Mouse (Mus musculus) adrenal gland, postnatal 14 days (tissue): Measurements from ENCODE around the gene Helq. TPM values are rescaled to one million over a fixed set of nuclear protein-coding genes. Genes with fewer than 3 reads are reported as not detected.
A peak's percentile ranks its signal among the peaks of the same experiment; 100 is the strongest.

Experiments
- DNase-seq: peaks from one replicate; pipeline ENCODE4 v3.0.0; 2021; ENCODE audit warnings: mixed read lengths
- long read RNA-seq, 2 experiments: library from polyadenylated mRNA; stranded (forward); transcript quantifications; one replicate each; pipeline ENCODE4 v2.0.0; 2021
- total RNA-seq: library from RNA; stranded (reverse); gene quantifications from 2 replicates; pipeline ENCODE4 v1.2.3, GENCODE M21; 2021

Helq gene
- 6.6 and 8.6 TPM in 2 replicates for total RNA-seq
- long read RNA-seq, experiment 1, partial matches to known transcripts = 0 of 5 reads
- long read RNA-seq, experiment 1, other reads (novel, unspliced or antisense) = 3 of 5 reads
- long read RNA-seq, experiment 2, partial matches to known transcripts = 0 of 4 reads
- long read RNA-seq, experiment 2, other reads (novel, unspliced or antisense) = 1 of 4 reads

DNA sequence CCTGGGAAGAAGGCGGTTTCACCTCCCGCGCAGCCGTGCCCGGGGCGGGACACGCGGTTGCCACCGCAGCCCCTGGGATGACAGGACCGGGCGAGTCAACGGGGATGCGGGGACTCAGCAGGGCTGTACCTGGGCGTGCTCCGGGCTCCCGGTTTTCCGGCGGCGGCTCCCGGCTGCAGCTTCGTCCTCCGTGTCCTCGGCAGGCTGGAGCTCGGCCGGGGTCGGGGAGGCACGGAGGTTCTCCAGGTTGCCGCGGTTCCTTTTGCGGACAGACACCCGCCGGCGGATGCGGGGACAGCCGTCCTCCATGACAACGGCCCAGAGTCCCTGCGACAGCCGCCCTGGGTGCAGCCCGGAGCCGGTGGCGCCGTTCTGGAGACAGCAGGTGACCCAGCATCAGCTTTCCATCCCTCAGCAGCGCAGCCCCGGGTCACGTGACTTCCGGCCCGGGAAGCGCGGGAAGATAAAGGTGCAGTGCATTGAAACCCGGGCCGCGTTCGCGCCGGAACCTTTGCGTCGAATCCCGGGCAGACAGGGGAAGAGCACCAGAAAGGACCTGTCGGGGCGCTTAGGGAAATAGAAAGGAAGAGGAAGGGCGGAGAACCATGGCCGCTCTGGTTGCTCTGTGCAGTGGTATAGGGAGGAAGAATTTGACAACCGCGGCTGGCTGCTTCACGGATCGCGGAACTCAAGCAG is at the start of gene Helq, which contains the start of gene Mrps18c:
Gene Helq, minus strand, starts transcription at position 434 of the 696 bp plus-strand sequence.
Gene Mrps18c, plus strand, starts transcription at position 463 of the 696 bp plus-strand sequence.
- peak; percentile 95 for DNase-seq

DNA sequence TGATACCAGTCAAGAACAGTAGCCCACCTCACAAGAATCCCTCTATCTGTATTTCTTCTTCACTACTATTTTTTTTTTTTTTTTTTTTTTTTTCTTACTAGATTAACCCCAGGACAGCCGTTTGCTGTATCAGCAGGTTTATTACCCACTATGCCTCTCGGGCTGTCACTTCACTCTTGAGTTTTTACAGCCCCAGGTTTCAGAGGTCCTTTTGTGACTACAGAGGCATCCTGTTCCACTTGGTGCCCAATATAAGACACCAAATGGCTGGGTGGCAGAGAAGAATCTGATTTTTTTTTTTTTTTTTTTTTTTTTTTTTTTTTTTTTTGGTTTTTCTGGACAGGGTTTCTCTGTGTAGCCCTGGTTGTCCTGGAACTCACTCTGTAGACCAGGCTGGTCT is 48.7 kb upstream of the Helq start:
- DNase-seq = no peak

DNA sequence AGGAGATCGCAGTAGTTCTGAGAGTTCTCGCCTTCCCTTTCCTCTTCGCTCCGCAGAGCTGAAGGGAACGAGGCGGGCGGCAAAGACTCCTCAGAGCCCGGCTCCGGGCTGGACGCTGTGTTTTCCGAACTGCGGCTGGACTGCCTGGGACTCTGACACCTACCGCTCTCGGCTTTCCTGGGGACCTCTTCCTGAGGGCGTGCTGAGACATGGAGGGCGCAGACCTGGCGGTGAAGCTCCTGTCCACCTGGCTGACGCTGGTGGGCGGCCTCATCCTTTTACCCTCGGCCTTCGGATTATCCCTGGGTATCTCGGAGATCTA is 48.2 kb upstream of the Helq start:
- DNase-seq = no peak

DNA sequence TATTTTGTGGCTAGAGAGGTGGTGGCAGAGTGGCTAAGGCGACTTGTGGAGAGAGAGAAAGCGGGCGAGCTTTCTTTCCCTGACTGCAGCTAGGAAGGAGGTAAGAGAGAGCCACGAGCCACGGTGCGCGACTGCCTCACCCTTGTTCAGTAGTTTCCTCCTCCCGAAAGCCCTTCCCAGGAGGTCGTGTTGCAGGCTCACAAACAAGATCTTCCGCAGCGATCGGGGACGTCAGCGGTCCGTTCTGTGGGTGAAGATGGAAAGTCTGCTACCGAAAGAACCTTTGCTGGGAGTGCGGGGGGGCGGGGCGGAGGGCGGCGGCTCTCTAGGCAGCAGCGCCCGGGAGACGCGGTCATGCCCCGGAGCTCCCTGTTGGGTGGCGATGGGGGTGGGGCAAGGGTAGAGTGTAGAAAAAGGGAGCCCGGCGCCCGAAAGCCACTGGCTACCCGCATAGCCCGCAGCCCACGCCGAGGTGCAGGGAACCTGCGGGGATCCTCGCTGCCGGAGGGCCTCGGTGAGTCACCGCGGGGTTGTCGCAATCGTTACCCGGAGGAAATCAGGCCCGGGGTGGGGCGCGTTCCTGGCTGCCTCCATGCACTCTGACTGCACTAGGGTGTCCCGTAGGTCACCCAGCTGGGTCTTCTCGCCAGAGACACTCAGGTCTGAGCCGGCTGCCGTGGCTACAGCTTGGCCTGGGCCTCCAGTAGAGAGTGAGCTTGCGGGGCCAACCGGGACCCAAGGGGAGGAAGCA is 47.6 kb upstream of the Helq start:
- peak; percentile 88 for DNase-seq

DNA sequence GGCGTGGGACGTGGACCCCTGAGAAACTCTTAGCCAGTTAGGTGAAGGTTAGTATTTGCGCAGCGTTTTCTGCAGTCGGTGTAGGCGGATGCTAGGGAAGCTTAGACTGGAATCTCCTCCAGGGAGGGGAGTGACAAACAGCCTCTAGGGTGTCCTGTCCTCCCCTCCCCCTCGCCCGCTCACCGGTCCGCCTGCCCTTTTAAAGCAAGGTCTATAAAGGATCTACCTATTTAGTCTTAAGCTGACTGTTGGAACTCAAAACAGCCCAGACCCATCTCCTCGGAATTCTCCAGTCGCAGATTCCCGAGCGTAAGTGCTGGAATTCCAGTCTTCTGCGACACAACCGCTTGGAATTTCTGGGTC is 47.1 kb upstream of the Helq start, which contains the start of gene Gpat3:
Gene Gpat3, plus strand, starts transcription at position 229 of the 363 bp plus-strand sequence.
- peak; percentile 65 for DNase-seq

DNA sequence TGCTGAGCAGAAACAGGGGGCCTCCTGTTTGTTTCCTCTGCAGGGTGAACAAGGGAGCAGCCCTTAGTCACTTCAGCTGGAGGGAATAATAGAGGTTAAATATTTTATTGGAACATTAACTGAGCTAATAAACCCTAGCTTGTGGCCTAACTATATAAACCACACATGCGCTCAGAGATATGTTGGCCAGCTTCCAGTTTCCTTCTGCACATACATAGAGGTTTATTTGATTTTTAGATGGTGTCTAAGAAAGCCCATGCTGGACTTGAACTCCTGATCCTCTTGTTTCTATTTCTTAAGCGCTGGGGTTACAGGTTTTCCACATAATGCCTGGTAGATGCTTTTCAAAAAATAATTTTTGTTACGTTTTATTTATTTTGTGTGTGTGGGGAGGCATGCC is 46.1 kb upstream of the Helq start:
- no peak for DNase-seq

DNA sequence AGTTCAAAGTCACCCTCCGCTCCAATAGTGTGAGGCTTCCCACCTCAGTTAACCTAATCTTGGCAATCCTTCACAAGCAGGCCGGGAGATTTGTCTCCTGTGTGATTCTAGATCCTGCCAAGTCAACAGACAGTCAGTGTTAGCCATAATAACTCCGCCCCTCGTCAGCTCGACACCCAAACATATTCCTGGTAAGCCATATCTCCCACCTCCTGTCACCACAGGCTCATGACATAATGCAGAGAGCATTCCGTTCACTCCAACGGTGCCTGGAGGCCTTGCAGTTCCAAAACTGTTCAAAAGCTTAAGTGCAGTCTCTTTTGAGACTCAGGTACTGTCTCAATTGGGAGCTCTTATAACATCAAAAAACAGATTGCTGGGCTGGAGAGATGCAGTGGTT is 39.5 kb upstream of the Helq start:
- DNase-seq = no peak

DNA sequence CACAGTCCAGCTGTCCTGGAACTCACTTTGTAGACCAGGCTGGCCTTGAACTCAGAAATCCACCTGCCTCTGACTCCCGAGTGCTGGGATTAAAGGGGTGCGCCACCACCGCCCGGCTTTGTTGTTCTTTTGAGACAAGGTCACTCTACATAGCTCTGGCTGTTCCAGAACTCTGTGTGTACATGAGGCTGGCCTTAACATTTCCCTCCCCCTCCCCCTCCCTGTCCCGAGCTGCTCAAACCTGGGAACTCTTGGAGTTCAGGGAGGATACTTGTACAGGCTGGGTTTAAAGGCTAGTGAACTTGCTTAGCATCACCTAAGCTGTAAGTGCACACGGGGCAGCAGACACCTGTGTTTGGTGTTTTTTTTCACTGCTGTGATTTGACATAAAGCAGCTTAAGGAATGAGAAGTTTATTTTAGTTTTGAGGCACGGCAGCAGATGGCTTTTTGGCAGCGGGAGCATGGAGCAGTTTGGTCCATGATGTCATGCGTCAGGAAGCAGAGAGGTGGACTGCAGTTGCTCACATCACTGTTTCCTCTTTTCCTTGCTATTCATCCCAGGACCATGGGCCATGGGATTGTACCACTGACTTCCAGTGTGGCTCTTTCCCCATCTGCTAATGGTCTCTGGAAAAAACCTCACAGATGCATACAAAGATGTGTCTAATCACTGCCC is 37.6 kb upstream of the Helq start:
- DNase-seq = no peak

DNA sequence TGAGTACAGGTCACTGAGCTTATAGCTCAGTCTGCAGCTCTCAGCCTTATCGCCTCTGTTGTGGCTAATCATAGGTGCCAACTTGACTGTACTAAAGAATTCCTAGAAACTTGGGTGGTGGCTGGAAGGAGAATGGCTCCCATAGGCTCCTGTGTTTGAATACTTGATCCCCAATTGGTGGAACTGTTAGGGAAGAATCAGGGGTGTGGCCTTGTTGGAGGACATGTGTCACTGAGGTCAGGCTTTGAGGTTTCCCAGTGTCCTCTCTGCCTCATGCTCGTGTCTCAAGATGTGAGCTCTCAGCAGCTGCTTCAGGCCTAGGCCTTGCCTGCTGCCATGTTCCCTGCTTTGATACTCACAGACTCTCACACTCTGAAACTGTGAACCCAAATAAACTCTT is 35.4 kb upstream of the Helq start:
- DNase-seq = no peak

DNA sequence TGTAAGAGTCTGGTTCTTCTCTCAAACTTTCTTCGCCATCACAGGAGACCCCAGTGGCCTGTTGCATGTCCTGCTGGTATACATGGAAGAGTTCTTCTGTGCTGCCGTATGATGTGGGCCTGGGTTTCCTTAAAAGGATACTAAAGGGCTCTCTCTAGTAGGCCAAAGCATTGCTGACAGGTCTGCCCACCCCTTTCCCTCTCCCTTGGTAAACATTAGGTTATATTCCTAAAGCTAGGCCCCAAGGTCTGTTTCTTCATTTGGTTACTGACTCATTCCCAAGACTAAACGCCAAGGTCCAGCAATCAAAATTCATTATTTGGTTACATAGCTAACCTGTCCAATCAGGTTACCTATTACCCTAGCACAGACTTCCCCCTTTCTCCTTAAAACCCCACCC is 34.3 kb upstream of the Helq start:
- DNase-seq = no peak

DNA sequence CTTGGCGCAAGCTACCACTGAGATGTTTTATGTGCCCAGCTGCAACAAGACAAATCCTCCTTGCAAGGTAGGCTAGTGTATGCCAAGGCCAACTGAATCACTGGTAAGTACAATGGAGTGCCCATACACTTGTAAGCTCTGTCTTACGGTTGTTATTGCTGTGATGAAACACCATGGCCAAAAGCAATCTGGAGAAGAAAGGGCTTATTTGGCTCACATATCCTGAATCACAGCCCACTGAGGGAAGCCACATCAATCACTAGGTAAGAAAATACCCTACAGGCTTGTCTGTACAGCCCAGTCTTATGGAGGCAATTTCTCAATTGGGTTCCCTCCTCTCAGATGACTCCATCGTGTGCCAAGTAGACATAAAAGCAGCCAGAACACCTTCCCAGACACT is 30.3 kb upstream of the Helq start:
- no peak for DNase-seq

DNA sequence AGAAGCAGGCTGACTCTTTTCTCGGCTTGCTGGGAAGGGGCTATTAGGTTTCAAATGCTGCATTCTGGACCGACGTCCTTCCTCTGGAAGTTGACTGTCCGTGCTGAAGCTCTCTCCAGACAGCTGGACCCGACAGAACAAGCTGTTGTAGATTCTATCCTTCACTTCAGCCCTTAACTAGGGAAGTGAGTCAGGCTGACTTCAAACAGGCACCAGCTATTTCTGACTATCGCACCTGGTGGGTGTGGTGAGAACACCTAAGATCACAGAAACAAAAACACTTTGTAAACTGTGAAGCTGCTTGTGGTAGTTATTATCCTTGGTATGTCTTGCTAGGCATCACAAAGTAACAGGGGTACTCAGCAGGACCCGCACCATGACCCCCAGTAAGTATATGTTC is 28.1 kb upstream of the Helq start:
- DNase-seq = no peak

DNA sequence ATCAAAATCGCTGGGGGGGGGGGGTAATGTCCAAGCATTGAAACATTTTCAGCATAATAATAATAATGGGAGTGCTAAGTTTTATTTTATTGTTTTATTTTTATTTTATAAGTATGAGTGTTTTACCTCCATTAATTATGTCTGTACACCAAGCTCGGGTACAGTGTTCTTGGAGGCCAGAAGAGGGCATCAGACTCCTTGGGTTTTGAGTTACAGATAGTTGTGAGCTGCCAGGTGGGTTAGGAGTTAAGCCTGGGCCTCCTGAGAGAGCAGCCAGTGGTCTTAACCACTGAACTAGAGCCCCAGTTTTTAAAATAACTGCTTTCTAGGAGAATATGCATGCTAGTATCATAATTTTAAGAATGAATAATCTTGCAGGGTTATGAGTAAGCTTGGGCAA is 27.6 kb upstream of the Helq start:
- peak; percentile 20 for DNase-seq

DNA sequence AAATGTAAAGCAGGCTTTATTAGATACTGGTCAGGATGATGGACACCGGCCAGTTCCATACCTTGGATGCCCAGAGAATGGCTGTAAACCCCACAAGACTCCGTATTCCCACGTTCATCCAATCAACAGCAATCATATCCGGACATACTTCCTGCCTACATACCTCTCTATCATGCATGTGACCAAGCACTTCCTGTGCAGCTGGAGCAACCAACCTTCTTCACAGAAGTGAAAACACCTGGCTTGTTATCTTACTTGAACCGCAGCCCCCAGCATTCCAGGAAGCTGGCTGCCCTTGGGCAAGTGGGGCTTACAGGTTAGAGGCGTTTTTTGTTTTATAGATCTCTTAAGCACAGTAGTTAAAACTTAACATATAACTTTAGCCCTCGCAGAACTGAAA is 24.4 kb upstream of the Helq start:
- no peak for DNase-seq

DNA sequence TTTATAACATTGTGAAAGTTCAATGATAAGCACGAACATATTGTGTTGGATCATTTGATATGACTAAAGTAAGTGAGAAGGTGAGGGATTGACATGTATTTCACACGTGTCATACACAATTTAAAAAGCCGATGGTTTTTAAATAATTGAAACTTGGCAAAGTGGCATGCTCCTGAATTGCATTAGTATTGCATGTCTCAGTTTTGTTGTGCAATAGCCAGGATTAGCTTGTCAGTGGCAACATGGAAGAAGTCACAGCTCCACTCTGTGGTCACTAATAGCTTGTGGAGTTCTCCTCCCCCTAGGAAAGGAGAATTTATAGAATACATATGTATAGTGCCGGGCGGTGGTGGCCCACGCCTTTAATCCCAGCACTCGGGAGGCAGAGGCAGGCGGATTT is 23.0 kb upstream of the Helq start:
- DNase-seq = no peak

DNA sequence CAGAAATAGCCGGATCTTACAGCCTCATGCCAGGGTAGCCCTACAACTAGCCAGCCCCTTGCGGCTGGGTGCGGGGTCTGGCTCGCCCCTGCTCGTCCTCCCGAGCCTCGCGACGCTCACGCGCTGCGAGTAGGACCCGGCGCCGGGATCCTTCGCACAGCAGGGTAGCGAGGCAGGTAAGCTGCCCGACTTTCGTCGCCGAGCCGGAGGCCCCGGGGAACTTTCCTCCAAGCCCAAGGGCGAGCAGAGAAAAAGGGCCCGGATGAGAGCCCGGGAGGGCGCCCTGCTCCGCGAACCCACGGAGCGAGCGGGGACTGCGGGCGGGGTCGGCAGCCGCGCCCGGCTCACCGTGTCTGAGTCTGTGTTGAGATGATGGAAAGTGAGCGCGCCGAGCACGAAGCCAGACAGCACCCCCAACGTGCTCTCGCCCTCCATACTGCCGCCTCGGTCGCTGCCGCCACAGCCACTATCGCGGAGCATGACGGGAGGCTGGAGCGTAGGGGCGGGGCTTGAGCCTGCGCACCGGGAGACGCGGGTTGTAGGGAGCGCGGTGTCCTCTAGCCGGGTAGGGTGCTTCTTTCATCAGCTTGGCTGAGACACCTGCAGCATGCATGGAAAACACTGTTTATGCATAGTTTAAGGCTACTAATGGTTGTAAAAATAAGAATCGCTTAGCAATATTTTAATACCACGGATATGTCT is 22.2 kb upstream of the Helq start, which contains the start of gene Abraxas1:
Gene Abraxas1, minus strand, starts transcription at position 483 of the 702 bp plus-strand sequence.
- peak; percentile 94 for DNase-seq

DNA sequence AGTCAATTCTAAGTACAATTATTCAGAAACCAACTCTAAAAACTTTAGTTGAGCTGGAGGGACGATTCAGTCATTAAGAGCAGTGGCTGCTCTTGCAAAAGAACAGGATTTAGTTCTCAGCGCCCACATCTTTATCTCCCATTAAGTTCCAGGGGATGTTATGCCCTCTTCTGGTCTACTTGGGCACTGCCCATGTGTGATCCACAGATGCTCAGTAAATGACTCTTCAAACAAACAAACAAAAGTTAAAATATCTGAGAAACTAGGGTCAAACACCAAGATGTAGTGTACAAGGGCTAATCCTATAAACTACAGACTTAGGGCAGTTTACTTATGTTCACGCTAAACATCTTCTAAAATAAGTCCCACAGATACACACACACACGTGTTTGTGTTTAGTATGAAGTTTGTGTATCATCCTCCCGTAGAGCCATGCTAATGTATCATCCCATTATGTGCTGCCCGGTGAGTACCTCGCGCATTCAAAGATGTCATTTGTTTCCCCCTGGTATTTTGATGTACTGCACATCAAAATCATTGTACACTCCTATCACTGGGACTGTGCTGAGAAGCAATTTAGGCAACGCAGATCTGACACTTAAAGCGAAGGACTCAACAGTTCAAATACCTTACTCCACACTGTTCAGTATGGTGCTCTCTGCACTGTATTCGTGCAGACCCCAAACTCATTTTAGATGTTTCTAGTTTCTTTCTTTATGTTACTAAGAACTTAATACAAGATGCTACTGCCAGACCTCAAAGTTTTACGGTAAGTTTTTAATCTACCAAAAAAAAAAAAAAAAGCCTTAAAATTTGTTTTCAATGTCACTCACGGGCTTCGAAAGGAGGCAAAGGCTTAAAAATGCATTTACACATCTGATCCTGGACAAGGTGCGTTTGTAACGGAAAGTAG is 21.4 kb upstream of the Helq start:
- DNase-seq = no peak

DNA sequence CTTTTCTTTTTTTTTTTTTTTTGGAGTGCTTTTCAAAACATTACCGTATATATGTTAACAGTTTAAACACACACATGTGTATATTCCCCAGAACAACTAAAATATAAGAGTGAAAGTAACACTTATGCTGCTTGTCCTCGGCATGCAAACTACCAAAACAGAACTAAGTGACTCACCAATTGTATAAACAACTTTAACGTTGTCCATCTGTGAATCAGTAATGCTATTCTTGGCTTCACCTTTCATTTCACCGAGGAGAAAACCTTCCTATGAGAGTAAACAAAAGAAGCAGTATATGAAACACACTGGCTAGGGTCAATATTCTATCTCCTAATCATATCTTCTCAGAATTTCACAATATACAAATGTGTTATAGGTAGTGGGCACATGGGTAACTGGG is 19.9 kb upstream of the Helq start:
- no peak for DNase-seq

DNA sequence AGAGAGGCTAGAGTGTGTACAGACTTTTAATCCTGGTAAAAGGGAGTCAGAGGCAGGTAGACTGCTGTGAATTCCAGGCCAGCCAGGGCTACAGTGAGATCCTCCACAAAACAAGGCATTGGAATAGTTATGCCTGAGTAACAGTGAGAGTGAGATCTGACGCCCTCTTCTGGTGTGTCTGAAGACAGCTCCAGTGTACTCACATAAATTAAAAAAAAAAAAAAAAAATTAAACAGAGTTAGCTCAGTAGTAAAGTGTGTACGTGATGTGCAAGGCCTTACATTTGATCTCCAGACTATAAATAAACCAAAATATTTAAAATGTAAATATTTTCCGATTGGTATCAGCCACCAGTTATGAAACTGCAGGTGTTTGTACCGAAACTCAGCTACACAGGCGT is 4.3 kb downstream of the Helq start:
- DNase-seq = no peak

DNA sequence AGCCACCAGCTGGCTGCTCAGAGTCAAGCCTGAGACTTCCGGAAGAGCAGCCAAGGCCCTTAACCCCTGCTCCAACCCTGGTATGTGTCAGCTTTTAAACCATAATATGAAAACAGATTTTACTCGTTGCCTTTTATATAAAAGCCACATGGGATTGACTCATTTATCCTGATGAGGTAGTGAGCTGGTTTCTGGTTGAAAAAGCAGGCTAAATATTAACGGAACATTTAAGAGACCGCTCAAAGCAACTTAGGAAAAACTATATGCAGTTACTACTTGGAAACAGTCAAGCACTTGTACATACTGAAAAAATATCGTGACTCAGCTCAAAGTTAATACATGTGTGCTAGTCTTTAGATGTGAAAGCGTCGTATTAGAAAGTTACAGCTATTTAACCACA is 6.1 kb downstream of the Helq start:
- no peak for DNase-seq

DNA sequence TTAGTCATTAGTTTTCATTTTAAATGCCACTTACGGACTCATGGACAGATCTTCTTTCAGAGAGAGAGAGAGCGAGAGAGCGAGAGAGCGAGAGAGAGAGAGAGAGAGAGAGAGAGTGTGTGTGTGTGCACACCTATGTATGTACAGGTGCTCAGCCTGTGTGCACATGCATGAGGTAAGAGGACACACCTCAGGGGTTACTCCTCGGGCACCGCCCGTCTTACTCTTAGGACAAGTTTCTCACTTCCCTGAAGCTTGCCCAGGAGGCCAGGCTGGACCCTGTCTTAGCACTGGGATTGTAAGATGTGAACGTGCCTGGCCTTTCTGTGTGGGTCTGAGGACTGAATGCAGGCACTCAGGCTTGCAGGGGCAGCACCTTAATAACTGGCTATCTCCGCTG is 10.9 kb downstream of the Helq start:
- DNase-seq = no peak
